ENCODE assay signal across 22 mouse cellular contexts in the genomic region with DNA sequence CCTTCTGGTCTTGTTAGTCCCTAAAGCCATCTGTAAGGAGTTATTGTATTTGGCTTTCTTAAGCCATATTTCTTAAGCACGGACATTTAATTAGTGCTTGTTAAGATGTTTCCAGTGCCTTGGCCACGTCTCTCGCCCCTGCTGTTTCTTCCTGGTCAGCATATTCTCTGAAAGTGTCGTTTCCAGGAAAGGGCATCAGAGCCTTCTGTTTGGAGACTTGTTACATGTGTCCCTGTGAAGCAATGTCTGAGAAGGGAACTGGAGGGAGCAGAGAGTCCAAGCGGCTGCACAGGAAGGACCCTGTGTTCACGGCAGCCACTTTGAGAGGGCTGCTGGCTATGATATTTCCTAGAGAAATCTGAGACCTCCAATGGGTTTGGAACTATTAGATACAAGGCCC.
A peak's percentile ranks its signal among the peaks of the same experiment; 100 is the strongest.
DNase-seq lines count a peak whose midpoint lies in the region; ATAC-seq and TF ChIP-seq lines count a peak whose summit lies in the region.
"Had no signal": no experiment of that assay in that cellular context is flagged by ENCODE, and none has a peak within 500 bp of the region (broad histone marks: within the 10 kb centered on the region; RNA-seq: fewer than 3 reads in every experiment).

No protein-coding gene starts in this region.

- TF ChIP-seq EP300 in lung, postnatal 0 days (IDR thresholded peaks at IDR 0.05), result no peak

- no peak overlapping the region for H3K27ac ChIP-seq in kidney, adult 2 months (ENCODE audit: insufficient read depth, low read depth, low read length)
- no peak overlapping the region for H3K27ac ChIP-seq in lung, postnatal 0 days (ENCODE audit: low read length)
- no peak overlapping the region for H3K27ac ChIP-seq in limb, embryonic 11.5 days (replicated peaks; ENCODE audit: low read depth, low read length)
- H3K27ac ChIP-seq: embryonic facial prominence, embryonic 10.5 days; embryonic facial prominence, embryonic 13.5 days; forebrain, embryonic 12.5 days; forebrain, embryonic 15.5 days; hindbrain, embryonic 12.5 days; hindbrain, embryonic 15.5 days had no signal

- 48% methylated on average over 6 of the region's 6 CpGs for WGBS in kidney, adult 2 months
- 52% methylated on average over 6 of the region's 6 CpGs for WGBS in lung, postnatal 0 days
- WGBS in limb, embryonic 11.5 days, result 12% methylated on average over 6 of the region's 6 CpGs

- H3K4me1 ChIP-seq in kidney, adult 2 months (ENCODE audit: control insufficient read depth, insufficient read depth, low read length), result no peaks in the 10 kb centered on the region
- peaks cover 3% of the 10 kb centered on the region; the same call in 1 of the 2 replicates for H3K4me1 ChIP-seq in lung, postnatal 0 days (ENCODE audit: insufficient read depth, low read depth, low read length)
- peaks cover 30% of the 10 kb centered on the region for H3K4me1 ChIP-seq in limb, embryonic 11.5 days (ENCODE audit: control insufficient read depth, insufficient read depth, low read length)
- H3K4me1 ChIP-seq: forebrain, embryonic 12.5 days; hindbrain, embryonic 12.5 days; hindbrain, embryonic 15.5 days had no signal

- no peaks in the 10 kb centered on the region for H3K27me3 ChIP-seq in kidney, adult 2 months (replicated peaks; ENCODE audit: control insufficient read depth, insufficient read depth, low read length)
- H3K27me3 ChIP-seq in lung, postnatal 0 days (replicated peaks; ENCODE audit: insufficient read depth, low read length), result peaks cover 3% of the 10 kb centered on the region
- peaks cover 11% of the 10 kb centered on the region for H3K27me3 ChIP-seq in limb, embryonic 11.5 days (ENCODE audit: control insufficient read depth, insufficient read depth, low read length)
- H3K27me3 ChIP-seq: hindbrain, embryonic 15.5 days had no signal

- no peak for TF ChIP-seq POLR2A in kidney, adult 2 months (IDR thresholded peaks at IDR 0.05; ENCODE audit: low read depth, low read length)

- no peaks in the 10 kb centered on the region for H3K36me3 ChIP-seq in kidney, adult 2 months (ENCODE audit: control insufficient read depth, insufficient read depth, low read length)
- no peaks in the 10 kb centered on the region for H3K36me3 ChIP-seq in lung, postnatal 0 days (ENCODE audit: insufficient read depth, low read length)
- no peaks in the 10 kb centered on the region for H3K36me3 ChIP-seq in limb, embryonic 11.5 days (ENCODE audit: control insufficient read depth, insufficient read depth, low read length)
- H3K36me3 ChIP-seq: embryonic facial prominence, embryonic 10.5 days; embryonic facial prominence, embryonic 13.5 days; forebrain, embryonic 12.5 days; forebrain, embryonic 15.5 days; hindbrain, embryonic 12.5 days; hindbrain, embryonic 15.5 days had no signal

- no peak overlapping the region for H3K4me3 ChIP-seq in kidney, adult 2 months (ENCODE audit: insufficient read depth, low read depth, low read length)
- H3K4me3 ChIP-seq in lung, postnatal 0 days (ENCODE audit: low read depth, low read length), result no peak overlapping the region
- no peak overlapping the region for H3K4me3 ChIP-seq in limb, embryonic 11.5 days (ENCODE audit: low read depth, low read length)
- H3K4me3 ChIP-seq: embryonic facial prominence, embryonic 10.5 days; embryonic facial prominence, embryonic 13.5 days; erythroblast, embryonic 14.5 days; forebrain, embryonic 12.5 days; forebrain, embryonic 15.5 days; hindbrain, embryonic 12.5 days; hindbrain, embryonic 15.5 days had no signal

- TF ChIP-seq CTCF in kidney, adult 2 months (conservative IDR thresholded peaks at IDR 0.05; ENCODE audit: insufficient read depth, insufficient read length, low read depth, low read length), result no peak
- TF ChIP-seq CTCF in lung, postnatal 0 days (IDR thresholded peaks at IDR 0.05), result no peak

- ATAC-seq in lung, postnatal 0 days, result no peak
- ATAC-seq in limb, embryonic 11.5 days (ENCODE audit: insufficient number of reproducible peaks, low FRiP score, low TSS enrichment, low read depth), result no peak
- ATAC-seq: CD4-positive, CD25-positive, alpha-beta regulatory T cell, adult 4 months; forebrain, embryonic 15.5 days had no signal

- no peak overlapping the region for H3K9ac ChIP-seq in lung, postnatal 0 days (replicated peaks; ENCODE audit: low read depth)
- no peak overlapping the region for H3K9ac ChIP-seq in limb, embryonic 11.5 days (ENCODE audit: low read length)
- H3K9ac ChIP-seq: embryonic facial prominence, embryonic 13.5 days; forebrain, embryonic 12.5 days; forebrain, embryonic 15.5 days; hindbrain, embryonic 12.5 days; hindbrain, embryonic 15.5 days had no signal

- DNase-seq in kidney, postnatal 14 days, result peak; percentile 34
- DNase-seq in kidney, adult 2 months, result no peak
- peak; percentile 49 for DNase-seq in lung, postnatal 0 days (ENCODE audit: low spot score)
- no peak for DNase-seq in lung, adult 18-20 months
- peak; percentile 55 for DNase-seq in limb, embryonic 11.5 days (ENCODE audit: low spot score)
- no peak for DNase-seq in spleen, postnatal 36 days (ENCODE audit: low spot score in 2 of 2)
- DNase-seq: adrenal gland, adult 2 months; adrenal gland, postnatal 14 days; cerebellum, adult 11 months; cerebellum, adult 2 months; cerebellum, adult 9-11 months; cerebellum, postnatal 25 days; gastrocnemius, postnatal 25 days had no signal

- no peak overlapping the region for H3K4me2 ChIP-seq in lung, postnatal 0 days (replicated peaks; ENCODE audit: low read depth, low read length)
- H3K4me2 ChIP-seq in limb, embryonic 11.5 days (ENCODE audit: low read depth, severe bottlenecking), result no peak overlapping the region
- H3K4me2 ChIP-seq: embryonic facial prominence, embryonic 13.5 days; forebrain, embryonic 12.5 days; forebrain, embryonic 15.5 days; heart, embryonic 11.5 days; hindbrain, embryonic 12.5 days; hindbrain, embryonic 15.5 days had no signal

- no peaks in the 10 kb centered on the region for H3K9me3 ChIP-seq in lung, postnatal 0 days (ENCODE audit: low read length)
- no peaks in the 10 kb centered on the region for H3K9me3 ChIP-seq in limb, embryonic 11.5 days (ENCODE audit: control insufficient read depth, low read length)
- H3K9me3 ChIP-seq: embryonic facial prominence, embryonic 10.5 days; embryonic facial prominence, embryonic 13.5 days; forebrain, embryonic 12.5 days; forebrain, embryonic 15.5 days; hindbrain, embryonic 12.5 days; hindbrain, embryonic 15.5 days had no signal

Comparison
In these comparisons a context has a peak if more than half of its experiments do, and no peak if none do; other contexts are left out.
1. DNase-seq: peak in kidney, postnatal 14 days (single experiment), lung, postnatal 0 days (single experiment) and limb, embryonic 11.5 days (single experiment); none in kidney, adult 2 months (single experiment), lung, adult 18-20 months (0 of 2) and spleen, postnatal 36 days (0 of 2).